Mouse (Mus musculus): ENCODE data around the gene Cd40lg.
A peak's percentile ranks its signal among the peaks of the same experiment; 100 is the strongest.

Gene Cd40lg

GRCm38 (mm10) chrX:57211876-57212275, at the start of gene Cd40lg:
Gene Cd40lg, plus strand, starts transcription at chrX:57212143.
- no peak for DNase-seq (ENCODE audit: low read depth)

GRCm38 (mm10) chrX:57166549-57166948, 45.4 kb upstream of the Cd40lg start:
- DNase-seq (ENCODE audit: low read depth): peak; percentile 0

GRCm38 (mm10) chrX:57171269-57171668, 40.7 kb upstream of the Cd40lg start:
- no peak for DNase-seq (ENCODE audit: low read depth)

DNA sequence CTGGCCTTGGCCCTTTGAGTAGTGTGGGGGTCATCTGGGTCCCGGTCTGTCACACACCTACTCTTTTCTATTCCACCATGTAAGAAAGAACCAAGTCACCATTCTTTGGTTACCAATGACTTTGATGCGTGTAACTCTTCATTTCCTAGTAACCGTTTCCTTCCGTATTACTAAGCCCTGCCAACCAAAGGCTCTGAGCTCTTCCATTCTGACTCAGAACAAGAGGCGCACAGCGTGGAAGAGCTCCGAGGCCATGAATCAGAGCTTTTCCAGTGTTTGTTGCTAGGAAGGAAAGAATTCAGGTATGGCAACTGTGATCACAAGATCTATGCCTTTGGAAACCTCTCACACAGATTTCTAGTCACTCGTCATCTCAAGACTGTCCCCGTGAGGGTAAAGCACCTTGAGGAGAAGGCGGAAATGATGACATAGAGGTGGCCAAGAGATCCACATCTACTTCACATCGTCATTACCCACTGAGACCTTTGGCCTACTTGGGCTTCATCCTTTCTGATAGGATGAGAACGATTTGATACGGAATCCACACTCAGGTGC, 34.6 kb upstream of the Cd40lg start:
- DNase-seq (ENCODE audit: low read depth): no peak

- DNase-seq (ENCODE audit: low read depth): no peak
Measured at GRCm38 (mm10) chrX:57182470-57182869, 29.5 kb upstream of the Cd40lg start.

GRCm38 (mm10) chrX:57183359-57183758, 28.6 kb upstream of the Cd40lg start:
- DNase-seq (ENCODE audit: low read depth): no peak

- DNase-seq (ENCODE audit: low read depth): no peak
Measured at GRCm38 (mm10) chrX:57187301-57187700, 24.6 kb upstream of the Cd40lg start.

GRCm38 (mm10) chrX:57189335-57189734, 22.6 kb upstream of the Cd40lg start:
- no peak for DNase-seq (ENCODE audit: low read depth)

GRCm38 (mm10) chrX:57196319-57196718, 15.6 kb upstream of the Cd40lg start:
- no peak for DNase-seq (ENCODE audit: low read depth)

DNA sequence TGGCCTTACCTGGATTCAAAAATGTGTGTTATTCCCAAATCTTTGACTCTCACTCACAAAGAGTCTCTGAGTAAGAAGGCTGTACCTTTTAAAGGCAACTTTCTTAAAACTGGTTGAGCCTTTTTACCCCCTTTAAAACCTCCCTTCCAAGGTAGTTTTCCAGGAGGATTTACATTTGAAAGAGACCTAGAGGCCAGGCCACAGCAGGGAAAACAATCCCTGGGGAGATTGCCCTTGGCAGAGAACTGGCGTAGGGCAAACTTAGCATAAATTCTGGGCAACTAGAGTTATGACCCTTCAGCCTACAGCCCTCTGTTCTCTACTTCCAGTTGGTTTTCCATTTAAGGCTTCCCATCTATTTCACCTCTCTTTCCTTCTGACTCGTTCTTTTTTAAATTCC, 13.9 kb upstream of the Cd40lg start:
- DNase-seq (ENCODE audit: low read depth): no peak

GRCm38 (mm10) chrX:57200397-57200796, 11.5 kb upstream of the Cd40lg start:
- no peak for DNase-seq (ENCODE audit: low read depth)

- no peak for DNase-seq (ENCODE audit: low read depth)
Measured at GRCm38 (mm10) chrX:57210591-57210990, 1.4 kb upstream of the Cd40lg start.

DNA sequence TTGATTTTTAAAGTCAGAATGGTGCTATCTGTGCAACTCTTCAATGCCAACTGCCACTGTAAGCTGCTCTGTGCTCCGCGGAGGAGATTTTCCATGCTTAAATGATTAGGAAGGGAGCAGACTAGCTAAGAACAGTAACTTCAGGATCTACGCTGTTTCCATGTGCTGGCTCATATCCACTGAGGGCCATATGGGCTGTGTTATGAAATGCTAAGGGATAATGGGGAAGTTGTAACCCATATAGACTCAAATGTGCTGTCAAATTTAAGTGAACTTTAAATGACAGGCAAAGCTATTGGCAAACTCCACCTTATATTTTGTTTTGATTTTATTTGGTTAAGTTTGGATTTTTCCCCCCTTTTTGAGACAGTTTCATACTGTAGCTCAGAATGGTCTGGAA, 919 bp downstream of the Cd40lg start:
- no peak for DNase-seq (ENCODE audit: low read depth)

DNA sequence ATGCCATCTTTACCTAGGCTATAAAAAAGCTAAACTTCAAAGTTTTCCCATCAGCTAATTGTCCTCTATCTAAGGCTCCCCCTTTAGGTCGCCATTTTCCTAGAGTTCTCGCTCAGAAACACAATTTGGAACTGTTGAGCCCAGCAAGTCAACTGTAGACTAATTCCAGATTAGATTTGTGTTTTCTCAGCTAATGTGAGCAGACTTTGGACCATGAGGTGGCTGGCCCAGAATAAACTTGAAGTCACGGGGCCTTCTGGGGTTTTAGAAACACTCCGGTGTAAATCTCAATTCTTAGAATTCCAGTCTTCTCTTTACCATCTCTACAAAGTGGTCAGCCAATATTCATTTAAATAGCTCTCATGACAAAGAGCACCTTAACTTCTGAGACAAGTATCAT, 3.6 kb downstream of the Cd40lg start:
- DNase-seq (ENCODE audit: low read depth): no peak

DNA sequence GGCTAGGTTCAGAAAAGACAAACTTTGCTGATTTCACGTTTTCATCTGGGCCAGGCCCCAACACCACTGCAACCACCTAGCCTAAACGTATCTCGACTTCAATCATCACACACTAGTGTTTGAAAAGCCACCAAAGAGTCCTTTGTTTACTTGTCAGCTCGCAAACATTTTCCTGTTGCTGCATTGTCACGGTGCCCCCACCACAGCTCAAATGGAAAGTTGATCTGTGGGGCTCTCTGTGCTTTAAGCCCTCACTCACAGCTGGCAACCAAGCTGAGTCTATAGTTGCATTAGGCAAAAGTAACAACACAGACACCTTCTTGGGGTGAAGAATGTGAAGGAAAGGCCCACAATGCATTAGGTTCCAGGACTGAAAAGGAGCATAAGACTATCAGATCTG, 4.3 kb downstream of the Cd40lg start:
- DNase-seq (ENCODE audit: low read depth): no peak

- no peak for DNase-seq (ENCODE audit: low read depth)
Measured at GRCm38 (mm10) chrX:57219563-57219962, 7.6 kb downstream of the Cd40lg start.

DNA sequence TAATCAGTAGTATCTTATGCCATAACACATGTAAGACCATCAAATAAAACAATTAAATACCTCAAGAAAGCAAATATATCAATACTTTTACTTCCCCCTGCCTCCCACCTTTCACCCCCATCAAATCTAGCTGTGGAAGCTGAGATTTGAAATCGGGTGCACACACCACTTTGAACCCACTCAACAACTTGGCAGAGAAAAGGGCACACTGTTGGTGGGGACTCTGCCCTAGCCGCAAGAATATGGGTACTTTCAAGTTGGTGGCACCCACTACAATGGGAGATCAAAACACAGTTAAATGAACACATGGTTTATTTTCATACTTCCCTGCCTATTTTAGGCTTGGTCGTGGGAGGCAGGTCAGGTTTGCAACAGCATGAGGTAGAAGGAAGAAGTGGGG, 9.9 kb downstream of the Cd40lg start:
- DNase-seq (ENCODE audit: low read depth): no peak

GRCm38 (mm10) chrX:57223301-57223700, 11.4 kb downstream of the Cd40lg start:
- peak; percentile 2 for DNase-seq (ENCODE audit: low read depth)

GRCm38 (mm10) chrX:57228178-57228577, 16.2 kb downstream of the Cd40lg start:
- DNase-seq (ENCODE audit: low read depth): no peak

GRCm38 (mm10) chrX:57233596-57233995, 21.7 kb downstream of the Cd40lg start:
- DNase-seq (ENCODE audit: low read depth): no peak

DNA sequence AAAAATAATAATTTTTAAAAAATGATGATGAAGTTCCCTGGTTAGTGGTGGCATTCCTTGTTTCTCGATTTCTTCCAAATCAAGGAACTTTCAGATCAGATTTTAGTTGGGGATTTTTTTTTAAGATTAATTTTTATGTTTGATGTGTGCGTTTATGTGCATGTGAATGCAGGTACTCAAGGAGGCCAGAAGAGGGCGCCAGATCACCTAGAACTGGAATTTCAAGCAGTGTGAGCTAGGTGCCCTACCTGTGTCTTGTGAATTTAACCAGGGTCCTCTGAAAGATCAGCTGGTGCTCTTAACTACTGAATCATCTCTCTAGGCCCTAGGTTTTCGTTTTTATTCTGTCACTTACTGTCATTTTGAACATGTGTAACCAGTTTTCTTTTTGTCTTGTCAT, 24.0 kb downstream of the Cd40lg start:
- DNase-seq (ENCODE audit: low read depth): no peak

DNA sequence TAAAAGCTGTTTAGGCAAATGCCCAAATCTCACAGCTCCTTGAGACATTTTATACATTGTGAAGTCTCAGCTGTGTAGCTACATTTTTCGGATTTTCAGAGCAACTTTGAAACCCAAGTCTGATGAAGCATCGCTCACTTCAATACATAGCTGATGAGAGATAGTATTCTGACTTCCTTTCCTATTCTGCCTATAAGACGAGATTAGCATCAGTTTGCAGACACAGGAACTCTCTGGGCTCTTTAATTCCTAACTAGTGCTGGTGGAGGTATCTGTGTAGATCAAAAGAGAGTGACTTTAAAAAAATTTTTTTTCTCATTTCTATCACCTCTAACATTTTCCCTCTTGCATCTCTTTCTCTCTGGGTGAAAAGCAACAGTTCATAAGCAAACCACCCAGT, 26.6 kb downstream of the Cd40lg start:
- no peak for DNase-seq (ENCODE audit: low read depth)

DNA sequence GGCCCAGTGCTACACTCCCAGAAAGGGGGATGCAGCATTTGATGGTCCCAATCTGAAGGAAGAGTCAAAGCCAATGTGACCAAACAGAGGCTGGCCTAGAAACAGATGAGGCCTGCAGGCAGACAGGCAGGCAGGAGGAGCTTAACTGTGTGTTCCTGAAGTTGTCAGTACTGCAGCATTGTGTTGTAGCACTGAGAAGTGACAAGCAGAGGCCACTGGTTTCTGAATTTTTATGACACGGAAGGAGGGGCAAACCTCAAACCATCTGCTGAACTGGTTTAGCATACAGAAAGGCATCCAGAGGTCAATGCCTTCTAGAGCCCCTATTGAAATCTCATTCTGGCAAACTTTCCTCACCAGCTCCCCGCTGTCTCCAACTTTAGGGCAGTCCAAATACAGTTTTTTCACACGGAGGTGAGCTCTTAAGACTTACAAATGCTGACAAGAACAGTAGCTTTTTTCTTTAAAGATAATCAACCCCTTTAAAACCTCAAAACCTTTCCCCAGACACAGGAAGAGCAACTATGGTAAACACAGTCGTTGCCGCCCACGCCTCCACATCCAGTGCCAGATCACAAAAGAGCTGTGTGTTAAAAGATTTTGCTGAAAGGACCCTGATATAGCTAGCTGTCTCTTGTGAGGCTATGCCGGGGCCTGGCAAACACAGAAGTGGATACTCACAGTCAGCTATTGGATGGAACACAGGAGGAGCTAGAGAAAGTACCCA, 41.5 kb downstream of the Cd40lg start:
- DNase-seq (ENCODE audit: low read depth): no peak

DNA sequence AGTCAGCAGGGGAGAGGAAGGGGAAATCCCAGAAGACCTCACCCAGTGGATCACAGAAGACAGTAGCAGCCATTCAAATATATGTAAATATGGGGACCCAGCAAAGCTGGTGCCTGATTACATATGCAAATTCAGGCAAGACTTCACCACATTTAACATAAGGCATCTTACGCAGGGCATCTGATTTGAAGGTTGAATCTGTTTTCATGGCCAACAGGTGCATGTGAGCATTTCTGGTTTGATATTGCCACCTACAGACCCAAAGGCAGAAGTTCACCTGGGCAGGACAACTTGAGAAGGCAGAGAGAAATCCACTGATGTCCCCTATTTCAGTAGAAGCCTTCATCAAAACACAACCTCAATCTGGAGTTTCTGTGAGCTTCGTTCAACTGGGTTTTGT, 48.8 kb downstream of the Cd40lg start:
- DNase-seq (ENCODE audit: low read depth): no peak
